Mouse (Mus musculus) embryonic facial prominence, embryonic 11.5 days (tissue): ENCODE results near the gene Ntmt1. TPM values are rescaled to one million over a fixed set of nuclear protein-coding genes. Genes with fewer than 3 reads are reported as not detected.

Source experiments
- ATAC-seq: fragments of 200-750 bp; cut with Nextera tagmentation; replicated peaks from 2 replicates; pipeline ENCODE4 v1.8.0; 2017; ENCODE audit warnings: low read depth; ENCODE audit not compliant: insufficient number of reproducible peaks, low FRiP score, low TSS enrichment
- DNase-seq: peaks from one replicate; pipeline ENCODE4 v3.0.0-alpha.2; 2015; ENCODE audit warnings: low spot score
- H3K27ac ChIP-seq: fragments of 300-500 bp; sonication (generic); replicated peaks from 2 replicates; pipeline ENCODE4 v1.5.1; 2014; ENCODE audit warnings: mild to moderate bottlenecking, low read depth, low read length, control low read depth
- H3K27me3 ChIP-seq: fragments of 300-500 bp; sonication (generic); 2 replicates; pipeline ENCODE4 v1.6.1; 2014; ENCODE audit warnings: mild to moderate bottlenecking, low read length, moderate library complexity, mixed read lengths; ENCODE audit not compliant: control insufficient read depth, insufficient read depth
- H3K36me3 ChIP-seq: fragments of 300-500 bp; sonication (generic); replicated peaks from 2 replicates; pipeline ENCODE4 v1.6.1; 2014; ENCODE audit warnings: low read depth, mild to moderate bottlenecking, low read length, moderate library complexity, mixed read lengths; ENCODE audit not compliant: control insufficient read depth, insufficient read depth
- H3K4me1 ChIP-seq: fragments of 300-500 bp; sonication (generic); 2 replicates; pipeline ENCODE4 v1.6.1; 2014; ENCODE audit warnings: low read length, mixed read lengths; ENCODE audit not compliant: control insufficient read depth, insufficient read depth
- H3K4me2 ChIP-seq: fragments of 300-500 bp; sonication (generic); 2 replicates; pipeline ENCODE4 v1.6.1; 2014; ENCODE audit warnings: low read depth, mild to moderate bottlenecking, control low read depth, low read length, moderate library complexity
- H3K4me3 ChIP-seq: fragments of 300-500 bp; sonication (generic); 2 replicates; pipeline ENCODE4 v1.5.1; 2014; ENCODE audit warnings: low read depth, low read length, control low read depth
- H3K9ac ChIP-seq: fragments of 300-500 bp; sonication (generic); replicated peaks from 2 replicates; pipeline ENCODE4 v1.6.1; 2014; ENCODE audit warnings: mild to moderate bottlenecking, control low read depth, low read length
- H3K9me3 ChIP-seq: fragments of 300-500 bp; sonication (generic); replicated peaks from 2 replicates; pipeline ENCODE4 v1.6.1; 2016; ENCODE audit warnings: mild to moderate bottlenecking, low read length, inconsistent platforms, mixed read lengths; ENCODE audit not compliant: control insufficient read depth
- WGBS: fragments of 180-500 bp; shearing (Covaris S2); extraction: QIAGEN DNeasy Blood & Tissue Kit; methylation state at CpG from one replicate; pipeline ENCODE4 v1.1.7; 2014; 5-methylcytosine and 5-hydroxymethylcytosine counted together
- polyA plus RNA-seq: library from polyadenylated mRNA; unstranded; fragments of >200 nt; fragmentation: Nextera tagmentation; extraction: Ambion mirVana; gene quantifications from 2 replicates; pipeline ENCODE4 v1.2.1, GENCODE M21; 2014

The Ntmt1 gene
- polyA plus RNA-seq, 1 experiment from 2014 or later = 98.9 TPM

- ATAC-seq = no peak
- Histone ChIP-seq H3K27ac (no peak overlapping the region), H3K9me3 (no peaks in the 10 kb centered on the region), H3K36me3 (no peaks in the 10 kb centered on the region), H3K4me1 (peaks cover 8% of the 10 kb centered on the region), H3K27me3 (peaks cover 7% of the 10 kb centered on the region), H3K9ac (no peak overlapping the region), H3K4me2 (peak overlapping the region; percentile 91), H3K4me3 (peak overlapping the region; percentile 44)
- WGBS = 33% methylated on average over 7 of the region's 7 CpGs
- DNase-seq = no peak
These were observed 7.0 kb upstream of the Ntmt1 start for GRCm38 (mm10) chr2:30800671-30801066.

- Histone ChIP-seq H3K36me3 (no peaks in the 10 kb centered on the region), H3K9me3 (no peaks in the 10 kb centered on the region), H3K4me1 (peaks cover 5% of the 10 kb centered on the region), H3K4me3 (peak overlapping the region; percentile 44), H3K9ac (peak overlapping the region; percentile 72), H3K27me3 (peaks cover 7% of the 10 kb centered on the region), H3K4me2 (peak overlapping the region; percentile 91), H3K27ac (no peak overlapping the region)
- 1% methylated on average over 77 of the region's 77 CpGs for WGBS
- peak; percentile 34; the same call in 1 of the 2 replicates for ATAC-seq
- peak; percentile 59 for DNase-seq
These were observed 6.4 kb upstream of the Ntmt1 start for GRCm38 (mm10) chr2:30801067-30801852.

- Histone ChIP-seq H3K4me1 (no peaks in the 10 kb centered on the region), H3K4me2 (no peak within 1 kb of the TSS), H3K4me3 (no peak within 1 kb of the TSS), H3K9me3 (no peaks in the 10 kb centered on the region), H3K36me3 (no peaks in the 10 kb centered on the region), H3K27me3 (peaks cover 7% of the 10 kb centered on the region), H3K9ac (no peak within 1 kb of the TSS), H3K27ac (no peak within 1 kb of the TSS)
- no peak for DNase-seq
- 87% methylated on average over 3 of the region's 3 CpGs for WGBS
- no peak for ATAC-seq
These were observed 4.0 kb upstream of the Ntmt1 start, which contains the start of gene 1700001O22Rik for GRCm38 (mm10) chr2:30803604-30804003. Gene 1700001O22Rik (minus strand): TSS chr2:30803661.

DNA sequence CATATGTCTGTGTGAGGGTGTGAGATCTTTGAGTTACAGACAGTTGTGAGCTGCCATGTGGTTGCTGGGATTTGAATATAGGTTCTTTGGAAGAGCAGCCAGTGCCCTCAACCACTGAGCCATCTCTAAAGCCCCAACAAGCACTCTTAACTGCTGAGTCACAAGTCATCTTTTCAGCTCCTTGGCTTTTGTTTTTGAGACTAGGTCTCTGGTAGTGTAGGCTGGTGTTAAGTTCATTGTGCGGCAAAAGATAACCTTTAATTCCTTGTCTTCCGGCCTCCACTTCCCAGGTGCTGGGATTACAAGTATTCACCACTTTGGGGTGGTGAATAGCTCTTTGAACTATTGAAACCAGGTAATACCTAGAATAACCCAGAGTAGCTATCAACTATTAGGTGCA, 1.6 kb upstream of the Ntmt1 start:
- no peaks in the 10 kb centered on the region for H3K4me1 ChIP-seq
- no peaks in the 10 kb centered on the region for H3K9me3 ChIP-seq
- WGBS = 96% methylated on average over 2 of the region's 2 CpGs
- DNase-seq (no peak), ATAC-seq (no peak)
- peaks cover 4% of the 10 kb centered on the region for H3K27me3 ChIP-seq
- H3K4me2 ChIP-seq = no peak overlapping the region
- H3K4me3 ChIP-seq = no peak overlapping the region
- H3K36me3 ChIP-seq = no peaks in the 10 kb centered on the region
- no peak overlapping the region for H3K27ac ChIP-seq
- H3K9ac ChIP-seq = no peak overlapping the region

DNA sequence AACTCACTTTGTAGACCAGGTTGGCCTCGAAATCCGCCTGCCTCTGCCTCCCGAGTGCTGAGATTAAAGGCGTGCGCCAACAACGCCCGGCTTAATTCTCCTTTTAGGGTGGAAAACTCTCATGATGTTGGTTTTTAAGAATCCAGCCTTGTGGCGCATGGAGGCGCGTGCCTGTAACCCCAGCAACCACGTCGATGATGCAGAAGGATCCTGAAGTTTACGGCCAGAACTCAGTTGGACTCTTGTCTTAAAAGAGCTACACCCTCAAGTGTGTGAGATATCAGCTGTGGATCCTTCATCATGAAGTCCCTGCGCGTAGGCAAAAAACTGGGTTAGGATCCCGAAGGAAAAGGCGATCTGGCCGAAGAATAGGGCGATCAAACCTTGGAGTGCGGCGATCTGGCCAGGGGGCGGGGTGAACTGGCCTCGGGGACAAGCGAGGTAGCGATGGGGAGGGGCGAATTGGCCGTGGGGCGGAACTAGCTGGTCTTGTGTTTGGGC, 429 bp upstream of the Ntmt1 start:
- WGBS = 9% methylated on average over 28 of the region's 28 CpGs
- no peak for DNase-seq
- peak; percentile 14; the same call in 1 of the 2 replicates for ATAC-seq

DNA sequence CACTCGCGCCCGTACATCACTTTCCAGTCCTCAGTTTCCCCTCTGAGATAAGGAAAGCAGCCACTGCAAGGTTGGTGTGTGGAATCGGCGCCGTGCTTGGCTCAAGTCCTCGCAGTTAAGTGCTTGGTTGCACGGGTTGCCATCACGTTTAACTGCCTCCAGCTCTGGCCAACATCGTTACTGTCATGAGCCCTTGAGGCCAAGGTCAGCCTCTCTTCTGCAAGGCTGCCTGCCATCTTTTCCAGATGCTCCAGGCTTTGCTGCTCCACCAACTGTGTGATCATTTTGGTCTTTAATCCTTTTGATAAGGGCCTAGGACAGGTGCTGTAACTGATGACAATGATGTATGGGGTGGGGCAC, 650 bp downstream of the Ntmt1 start:
- DNase-seq = no peak
- peak overlapping the region; percentile 86 for H3K9ac ChIP-seq
- WGBS = 8% methylated on average over 10 of the region's 10 CpGs
- H3K4me1 ChIP-seq = no peaks in the 10 kb centered on the region
- peak overlapping the region; percentile 81 for H3K4me2 ChIP-seq
- no peak overlapping the region; the same call in 1 of the 2 replicates for H3K27ac ChIP-seq
- ATAC-seq = no peak
- no peaks in the 10 kb centered on the region for H3K27me3 ChIP-seq
- peaks cover 4% of the 10 kb centered on the region; the same call in 1 of the 2 replicates for H3K36me3 ChIP-seq
- no peaks in the 10 kb centered on the region for H3K9me3 ChIP-seq
- H3K4me3 ChIP-seq = peak overlapping the region; percentile 69

More for the DNA sequence above, 429 bp upstream of the Ntmt1 start:
- H3K36me3 ChIP-seq = no peaks in the 10 kb centered on the region
- no peak overlapping the region for H3K27ac ChIP-seq
- no peaks in the 10 kb centered on the region for H3K27me3 ChIP-seq
- H3K4me3 ChIP-seq = peak overlapping the region; percentile 69
- H3K9me3 ChIP-seq = no peaks in the 10 kb centered on the region
- peak overlapping the region; percentile 43; the same call in 1 of the 2 replicates for H3K9ac ChIP-seq
- H3K4me1 ChIP-seq = no peaks in the 10 kb centered on the region
- peak overlapping the region; percentile 51 for H3K4me2 ChIP-seq

- Histone ChIP-seq H3K36me3 (peaks cover 6% of the 10 kb centered on the region; the same call in 1 of the 2 replicates), H3K4me1 (no peaks in the 10 kb centered on the region), H3K9ac (no peak overlapping the region), H3K4me2 (no peak overlapping the region), H3K27me3 (no peaks in the 10 kb centered on the region), H3K4me3 (no peak overlapping the region), H3K27ac (no peak overlapping the region), H3K9me3 (no peaks in the 10 kb centered on the region)
- DNase-seq = no peak
- ATAC-seq = no peak
- WGBS = 83% methylated on average over 5 of the region's 5 CpGs
These were observed 1.9 kb downstream of the Ntmt1 start for GRCm38 (mm10) chr2:30809503-30809902.

DNA sequence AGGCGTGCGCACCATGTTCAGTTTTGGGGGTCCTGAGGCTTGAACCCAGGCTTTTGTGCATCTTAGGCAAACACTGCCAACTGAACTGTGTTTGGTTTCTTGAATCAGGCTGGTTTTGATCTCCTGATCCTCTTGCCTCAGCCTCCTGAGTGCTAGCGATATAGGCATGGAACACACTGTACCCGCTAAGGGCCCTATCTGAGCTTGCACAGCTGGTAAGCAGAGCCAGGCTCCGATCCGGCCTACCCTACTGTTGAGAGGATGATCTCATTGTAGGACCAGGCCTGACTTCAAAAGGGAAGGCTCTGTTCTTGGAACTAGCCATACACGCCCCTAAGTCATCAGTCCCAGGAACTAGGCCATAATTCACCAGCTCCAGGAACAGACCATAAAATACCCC, 2.9 kb downstream of the Ntmt1 start:
- Histone ChIP-seq H3K9me3 (no peaks in the 10 kb centered on the region), H3K27ac (no peak overlapping the region), H3K27me3 (no peaks in the 10 kb centered on the region), H3K9ac (no peak overlapping the region), H3K4me3 (no peak overlapping the region), H3K4me1 (no peaks in the 10 kb centered on the region), H3K4me2 (no peak overlapping the region), H3K36me3 (peaks cover 6% of the 10 kb centered on the region)
- WGBS = 95% methylated on average over 7 of the region's 7 CpGs
- ATAC-seq (no peak), DNase-seq (no peak)
